Mouse (Mus musculus) ES-Bruce4 (cell line): ENCODE results near the gene Rnf26. TPM values are rescaled to one million over a fixed set of nuclear protein-coding genes. Genes with fewer than 3 reads are reported as not detected.

Source experiments
- H3K27ac ChIP-seq: 2 replicates; pipeline ENCODE4 v1.5.1; 2012; ENCODE audit warnings: low read length, inconsistent platforms; ENCODE audit not compliant: insufficient read depth
- H3K27me3 ChIP-seq: 2 replicates; pipeline ENCODE4 v1.6.1; 2012; ENCODE audit warnings: mild to moderate bottlenecking, low read length, inconsistent platforms; ENCODE audit not compliant: control insufficient read depth, poor library complexity, insufficient read depth, severe bottlenecking
- H3K36me3 ChIP-seq: 2 replicates; pipeline ENCODE4 v1.6.1; 2012; ENCODE audit warnings: inconsistent platforms, mild to moderate bottlenecking, low read length, moderate library complexity; ENCODE audit not compliant: control insufficient read depth, poor library complexity, insufficient read depth, severe bottlenecking
- H3K4me1 ChIP-seq: one replicate; pipeline ENCODE4 v1.8.1; 2011; ENCODE audit warnings: low read length; ENCODE audit not compliant: control insufficient read depth, insufficient read depth
- H3K4me3 ChIP-seq: 2 replicates; pipeline ENCODE4 v1.5.1; 2011; ENCODE audit warnings: low read depth, mild to moderate bottlenecking, low read length
- H3K9ac ChIP-seq: 2 replicates; pipeline ENCODE4 v1.6.1; 2012; ENCODE audit warnings: low read depth, mild to moderate bottlenecking, inconsistent platforms; ENCODE audit not compliant: poor library complexity, severe bottlenecking
- H3K9me3 ChIP-seq: replicated peaks from 2 replicates; pipeline ENCODE4 v1.6.1; 2012; ENCODE audit warnings: mild to moderate bottlenecking, low read length, inconsistent platforms; ENCODE audit not compliant: control insufficient read depth, poor library complexity, insufficient read depth, severe bottlenecking
- CTCF ChIP-seq: IDR thresholded peaks from one replicate; pipeline ENCODE4 v1.8.1; 2011; ENCODE audit warnings: low read depth, low read length
- EP300 ChIP-seq: IDR thresholded peaks from 2 replicates; pipeline ENCODE4 v1.6.1; 2011; ENCODE audit warnings: low read depth, low read length; ENCODE audit not compliant: insufficient read depth
- POLR2A ChIP-seq: IDR thresholded peaks from one replicate; pipeline ENCODE4 v1.8.1; 2011; ENCODE audit warnings: low read length; ENCODE audit not compliant: insufficient read depth
- polyA plus RNA-seq: library from polyadenylated mRNA; stranded (reverse); fragments of >200 nt; gene quantifications from 2 replicates; pipeline ENCODE4 v1.2.4, GENCODE M21; 2011; ENCODE audit warnings: low read depth; ENCODE audit not compliant: missing spikeins, insufficient read depth, insufficient read length

The Rnf26 gene
- polyA plus RNA-seq, 1 experiment = 34.1 TPM

- Histone ChIP-seq H3K27ac (no peak overlapping the region), H3K9ac (no peak overlapping the region), H3K27me3 (no peaks in the 10 kb centered on the region), H3K4me3 (no peak overlapping the region), H3K9me3 (no peaks in the 10 kb centered on the region), H3K4me1 (no peaks in the 10 kb centered on the region), H3K36me3 (no peaks in the 10 kb centered on the region)
- TF ChIP-seq POLR2A = no peak
- TF ChIP-seq EP300 = peak; percentile 34; the same call in 1 of the 2 replicates
- peak; percentile 97 for TF ChIP-seq CTCF
These were observed 19.5 kb downstream of the Rnf26 start for GRCm38 (mm10) chr9:44093612-44094503.

- TF ChIP-seq CTCF (no peak), EP300 (no peak), POLR2A (no peak)
- H3K36me3 ChIP-seq = no peaks in the 10 kb centered on the region
- H3K4me1 ChIP-seq = peaks cover 7% of the 10 kb centered on the region
- no peak overlapping the region for H3K4me3 ChIP-seq
- no peak overlapping the region for H3K27ac ChIP-seq
- H3K9ac ChIP-seq = no peak overlapping the region
- H3K9me3 ChIP-seq = no peaks in the 10 kb centered on the region
- H3K27me3 ChIP-seq = no peaks in the 10 kb centered on the region
These were observed 24.3 kb downstream of the Rnf26 start for GRCm38 (mm10) chr9:44088877-44089608.

DNA sequence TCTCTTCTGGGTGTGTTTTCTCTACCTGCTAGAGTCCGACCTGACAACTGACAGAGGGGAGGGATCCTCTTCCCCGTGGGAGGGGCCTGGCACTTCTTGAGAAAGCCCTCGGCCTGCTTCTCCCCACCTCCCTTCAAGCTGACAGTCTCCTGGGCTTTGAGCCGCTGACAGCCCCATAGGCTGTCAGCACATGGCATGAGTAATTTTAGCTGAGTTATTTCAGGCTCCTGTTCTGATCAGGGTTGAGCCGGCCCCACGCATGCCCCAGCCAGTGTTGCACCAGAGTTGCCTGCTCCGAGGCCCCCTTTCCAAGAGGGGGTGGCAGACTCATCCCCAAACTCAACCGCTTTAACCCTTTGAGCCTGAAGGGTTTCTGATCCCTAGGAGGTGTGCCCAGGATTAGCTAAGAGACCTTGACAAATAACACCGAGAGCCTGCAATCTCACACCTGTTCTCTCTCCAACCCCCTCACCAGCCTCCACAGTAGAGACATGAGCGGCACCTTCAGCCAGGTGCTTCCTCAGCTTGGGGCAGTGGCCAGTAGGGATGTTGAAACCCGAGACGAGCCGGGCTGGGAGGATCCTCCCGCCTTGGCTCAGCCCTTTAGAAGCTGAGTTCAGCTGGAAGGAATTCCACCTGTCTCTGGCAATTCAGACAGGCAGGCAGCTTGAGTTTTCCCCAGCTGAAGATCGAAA lies 25.4 kb downstream of the Rnf26 start:
- TF ChIP-seq POLR2A (no peak), CTCF (no peak), EP300 (no peak)
- Histone ChIP-seq H3K9ac (no peak overlapping the region), H3K27me3 (no peaks in the 10 kb centered on the region), H3K27ac (no peak overlapping the region), H3K4me1 (peaks cover 7% of the 10 kb centered on the region), H3K4me3 (no peak overlapping the region), H3K9me3 (no peaks in the 10 kb centered on the region), H3K36me3 (no peaks in the 10 kb centered on the region)

GRCm38 (mm10) chr9:44086960-44087359 lies 26.4 kb downstream of the Rnf26 start:
- Histone ChIP-seq H3K9me3 (no peaks in the 10 kb centered on the region), H3K27me3 (no peaks in the 10 kb centered on the region), H3K36me3 (no peaks in the 10 kb centered on the region), H3K9ac (no peak overlapping the region), H3K4me1 (peaks cover 7% of the 10 kb centered on the region), H3K4me3 (no peak overlapping the region), H3K27ac (no peak overlapping the region)
- no peak for TF ChIP-seq POLR2A
- TF ChIP-seq EP300 = no peak
- TF ChIP-seq CTCF = no peak

- Histone ChIP-seq H3K9ac (no peak overlapping the region), H3K4me3 (no peak overlapping the region), H3K27ac (no peak overlapping the region), H3K4me1 (peaks cover 7% of the 10 kb centered on the region), H3K27me3 (no peaks in the 10 kb centered on the region), H3K36me3 (no peaks in the 10 kb centered on the region), H3K9me3 (no peaks in the 10 kb centered on the region)
- TF ChIP-seq EP300 (no peak), POLR2A (no peak), CTCF (no peak)
These were observed 27.3 kb downstream of the Rnf26 start for GRCm38 (mm10) chr9:44085741-44086665.
